Mouse (Mus musculus) adrenal gland (tissue): ENCODE measurements around the gene Zc3h14.

Source experiments
- intact Hi-C: fragments of 180-260 bp; cut with DNase I; formaldehyde crosslinking; loops from one replicate; pipeline ENCODE4 v1.15.1; 2025

Gene Zc3h14

DNA sequence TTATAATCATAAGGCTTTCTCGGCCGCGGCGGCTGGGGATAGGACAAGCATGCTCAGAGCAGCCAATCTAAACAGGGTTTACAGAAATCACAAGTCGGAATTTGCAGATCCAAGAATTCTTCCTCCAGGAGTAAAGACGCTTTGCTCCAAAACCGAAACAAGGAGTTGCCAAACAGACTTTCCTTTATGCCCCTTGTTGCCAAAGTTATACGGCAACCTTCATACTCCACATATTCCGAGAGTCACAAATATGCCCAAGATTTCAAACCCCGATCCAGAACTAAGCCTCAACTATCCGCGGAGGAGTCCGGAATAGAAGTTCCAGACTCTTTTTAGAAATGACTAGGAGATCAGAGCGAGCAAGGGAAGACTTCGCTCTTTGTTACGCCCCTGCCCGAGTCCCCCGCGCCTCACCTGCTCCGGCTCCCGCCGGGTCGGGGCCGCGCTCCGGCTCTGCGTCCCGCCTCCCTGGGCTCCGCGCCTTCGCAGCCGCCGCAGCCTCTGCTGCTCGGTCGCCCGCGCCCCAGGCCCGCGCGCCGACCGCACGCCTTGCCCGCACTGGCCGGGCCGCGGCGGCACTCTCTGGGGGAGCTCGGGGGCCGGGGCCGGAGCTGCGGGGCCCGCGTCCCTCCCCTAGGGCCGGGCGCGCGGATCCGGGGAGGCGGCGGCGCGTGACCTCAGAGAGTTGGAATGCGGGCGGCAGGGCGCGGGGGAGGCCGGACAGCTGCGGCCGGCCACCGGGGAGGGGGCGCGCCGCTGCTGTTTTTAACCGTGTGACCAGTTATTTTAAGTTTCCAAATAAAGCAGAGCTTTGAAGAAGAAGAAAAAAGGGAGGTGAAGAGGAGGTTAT, 9.6 kb upstream of the Zc3h14 start, which contains the start of gene Ptpn21:
Ptpn21 (minus strand) TSS at position 455 of the 850 bp plus-strand sequence.
- intact Hi-C loops = no loop called here

GRCm38 (mm10) chr12:98737801-98738350, 8.9 kb upstream of the Zc3h14 start:
- intact Hi-C loops = no loop called here

DNA sequence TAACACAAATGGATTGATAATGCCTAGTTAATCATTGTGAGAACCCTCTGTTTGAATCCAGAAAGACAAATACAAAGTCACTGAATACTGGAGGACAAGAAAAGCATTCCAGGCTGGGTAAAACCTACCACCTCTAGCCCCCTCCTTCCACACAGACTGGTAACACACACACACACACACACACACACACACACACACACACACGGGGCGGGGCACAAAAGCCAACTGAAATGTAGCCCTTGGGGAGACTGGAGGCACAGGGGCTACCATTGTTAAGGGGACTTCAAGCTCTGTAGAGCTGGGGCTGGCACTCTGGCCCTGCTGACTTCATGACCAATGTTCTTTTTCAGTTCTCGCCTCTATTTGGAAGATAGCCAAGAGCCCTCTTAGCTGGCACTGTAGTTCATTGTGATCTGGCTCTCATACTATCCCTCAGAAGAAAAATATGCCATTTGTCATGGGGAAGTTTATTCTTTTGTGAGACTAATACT, 5.7 kb upstream of the Zc3h14 start:
- intact Hi-C loops = no loop called here

DNA sequence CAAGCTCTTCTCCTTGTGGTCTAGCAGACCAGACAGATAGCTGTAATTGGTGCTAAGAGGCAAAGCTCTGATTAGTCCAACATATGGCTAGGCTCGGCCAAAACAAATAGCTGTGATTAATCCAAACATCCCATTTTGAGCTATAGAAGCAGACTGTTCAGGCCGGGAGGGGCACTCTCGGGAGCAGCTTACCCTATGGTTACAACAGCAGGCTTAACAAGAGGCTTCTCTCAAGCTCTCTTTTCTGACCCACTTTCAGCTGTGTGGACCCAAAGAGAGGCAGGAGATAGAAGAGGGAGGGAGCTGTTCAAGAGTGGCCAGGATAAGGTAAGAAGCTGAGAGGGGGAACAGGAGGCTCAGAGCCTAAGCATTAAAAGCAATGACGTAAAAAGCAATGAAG, 1.1 kb upstream of the Zc3h14 start:
- intact Hi-C loops = loop anchor here (5.0 kb wide), 1 partner anchor 73 kb away; no protein-coding TSS in a partner anchor

DNA sequence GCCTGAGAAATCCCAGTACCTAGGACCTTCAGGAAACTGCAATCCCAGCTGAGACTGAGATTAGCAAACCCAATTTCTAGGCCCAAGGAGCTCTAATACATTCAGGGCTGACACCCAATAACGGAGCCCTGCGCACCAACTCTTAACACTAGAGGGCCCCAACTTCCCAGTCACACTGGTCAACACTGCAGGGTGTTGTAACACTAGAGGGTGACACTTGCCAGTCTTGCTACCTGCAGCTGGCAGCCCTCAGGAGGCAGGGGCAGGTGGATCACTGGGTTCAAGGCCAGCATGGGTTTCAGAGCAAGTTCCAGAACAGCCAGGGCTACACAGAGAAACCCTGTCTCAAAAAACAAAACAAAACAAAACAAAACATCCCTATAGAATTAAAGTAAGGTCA, 633 bp upstream of the Zc3h14 start:
- intact Hi-C loops = loop anchor here (5.0 kb wide), 1 partner anchor 74 kb away; no protein-coding TSS in a partner anchor

DNA sequence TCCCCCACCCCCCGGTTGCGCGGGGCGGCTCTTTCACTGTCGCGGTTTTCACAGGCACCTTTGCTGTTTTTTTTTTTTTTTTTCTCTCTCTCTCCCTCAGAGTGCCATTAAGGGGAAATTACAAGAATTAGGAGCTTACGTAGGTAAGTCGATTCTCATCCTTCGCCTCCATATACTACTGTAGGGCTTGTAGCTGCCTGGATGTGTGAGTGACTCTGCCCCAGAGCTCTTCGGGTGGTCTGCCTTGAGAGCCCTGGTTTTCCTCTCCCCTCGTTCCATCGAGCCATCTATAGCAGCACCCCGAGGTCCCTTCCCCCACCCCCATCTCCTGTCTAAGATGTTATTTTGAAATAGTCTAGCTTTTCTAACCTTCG, 603 bp downstream of the Zc3h14 start:
- intact Hi-C loops = loop anchor here (5.0 kb wide), 1 partner anchor 75 kb away; no protein-coding TSS in a partner anchor

- intact Hi-C loops = no loop called here
These were observed 10.9 kb downstream of the Zc3h14 start for GRCm38 (mm10) chr12:98757636-98758035.

DNA sequence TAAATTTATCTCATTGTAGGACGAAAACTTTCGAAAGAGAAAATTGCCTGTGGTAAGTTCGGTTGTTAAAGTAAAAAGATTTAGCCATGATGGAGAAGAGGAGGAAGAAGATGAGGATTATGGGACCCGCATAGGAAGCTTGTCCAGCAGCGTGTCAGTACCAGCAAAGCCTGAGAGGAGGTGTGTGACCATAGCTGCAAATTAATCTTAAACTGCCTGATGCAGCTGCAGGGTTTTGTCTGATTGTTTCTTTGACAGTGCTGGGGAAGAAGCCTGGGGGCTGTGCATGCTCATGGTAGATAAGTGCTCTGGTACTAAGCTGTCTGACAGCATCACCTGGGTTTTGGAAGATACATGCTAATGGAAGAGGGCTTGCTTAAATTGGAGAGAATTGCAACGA, 12.9 kb downstream of the Zc3h14 start:
- intact Hi-C loops = no loop called here

- intact Hi-C loops = no loop called here
These were observed 19.5 kb downstream of the Zc3h14 start for GRCm38 (mm10) chr12:98766241-98766640.

DNA sequence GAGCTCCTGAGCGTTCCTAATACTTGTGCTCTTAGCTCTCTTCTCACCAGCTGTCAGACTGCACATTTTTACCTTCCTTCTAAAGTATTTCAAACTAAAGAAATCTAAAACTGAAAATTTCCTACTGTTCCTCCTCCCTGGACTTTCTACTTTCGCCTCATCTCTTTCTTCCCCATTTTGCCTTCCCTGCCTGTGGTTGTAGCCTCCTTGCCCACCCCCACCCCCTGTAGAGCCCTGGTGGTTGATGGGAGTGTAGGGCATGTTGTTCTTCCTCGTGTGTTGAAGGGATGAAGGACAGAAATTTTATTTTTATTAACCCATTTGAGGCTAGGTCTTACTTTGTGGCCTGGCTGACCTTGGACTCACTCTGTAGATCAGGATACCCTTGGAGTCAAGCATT, 30.7 kb downstream of the Zc3h14 start:
- intact Hi-C loops = no loop called here

DNA sequence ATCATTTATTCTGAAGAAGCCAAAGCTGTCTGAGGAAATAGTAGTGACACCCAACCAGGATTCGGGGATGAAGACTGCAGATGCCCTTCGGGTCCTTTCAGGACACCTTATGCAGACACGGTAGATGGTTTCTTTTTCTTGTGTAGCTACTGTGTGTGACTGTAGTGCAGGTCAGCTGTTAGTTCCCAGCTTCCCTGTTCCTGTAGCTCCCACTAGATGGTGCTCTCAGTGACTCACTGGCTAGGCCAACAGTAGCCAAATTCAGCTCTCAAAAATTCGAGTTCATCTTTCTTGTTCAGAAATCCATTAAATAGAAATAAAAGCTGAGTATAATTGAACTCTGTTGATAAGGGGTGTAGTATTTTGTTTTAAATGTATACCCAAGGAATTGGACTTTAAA, 32.4 kb downstream of the Zc3h14 start:
- intact Hi-C loops = no loop called here

DNA sequence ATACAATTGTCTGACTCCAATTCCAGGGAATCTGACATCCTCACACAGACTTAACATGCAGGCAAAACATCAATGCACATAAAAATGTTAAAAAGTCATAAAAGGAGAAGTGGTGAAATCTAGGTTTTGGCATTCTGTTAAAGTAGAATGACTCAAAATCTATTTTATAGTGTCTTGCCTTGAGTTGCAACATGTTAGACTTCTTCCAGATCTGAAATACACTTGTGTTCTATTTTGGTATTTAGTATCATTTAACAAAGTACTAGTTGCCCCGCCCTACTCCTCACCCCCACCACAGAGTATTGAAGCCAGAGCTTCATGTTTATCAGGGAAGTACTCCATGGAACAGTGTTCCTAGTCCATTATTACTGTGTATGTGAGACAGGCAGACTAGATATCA, 37.5 kb downstream of the Zc3h14 start:
- intact Hi-C loops = no loop called here

DNA sequence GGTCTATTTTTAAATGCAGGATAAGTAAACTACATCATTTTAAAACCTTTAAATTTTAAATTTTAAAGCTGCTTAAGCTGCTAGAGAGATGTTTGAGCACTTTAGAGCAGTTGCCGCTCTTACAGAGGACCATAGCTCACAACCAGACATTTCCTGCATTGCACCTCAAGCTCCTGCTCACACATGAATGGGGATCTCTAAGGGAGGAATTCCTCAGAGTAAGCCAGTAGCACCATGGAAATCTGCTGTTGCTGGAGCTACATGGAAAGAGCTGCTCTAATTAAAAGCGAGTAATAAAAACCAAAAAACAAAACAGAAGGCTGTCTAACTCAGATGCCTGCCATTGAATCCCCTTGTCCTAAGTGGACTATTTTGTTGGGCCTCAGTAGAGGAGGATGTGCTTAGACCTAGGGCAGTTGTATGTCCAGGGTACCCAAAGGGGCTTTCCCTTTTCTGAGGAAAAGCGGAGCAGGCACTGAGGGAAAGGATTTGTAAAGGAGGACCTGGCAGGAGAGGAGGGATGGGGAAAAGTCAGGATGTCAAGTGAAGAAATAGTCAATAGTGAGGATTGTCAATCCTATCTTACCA, 49.1 kb downstream of the Zc3h14 start:
- intact Hi-C loops = no loop called here

DNA sequence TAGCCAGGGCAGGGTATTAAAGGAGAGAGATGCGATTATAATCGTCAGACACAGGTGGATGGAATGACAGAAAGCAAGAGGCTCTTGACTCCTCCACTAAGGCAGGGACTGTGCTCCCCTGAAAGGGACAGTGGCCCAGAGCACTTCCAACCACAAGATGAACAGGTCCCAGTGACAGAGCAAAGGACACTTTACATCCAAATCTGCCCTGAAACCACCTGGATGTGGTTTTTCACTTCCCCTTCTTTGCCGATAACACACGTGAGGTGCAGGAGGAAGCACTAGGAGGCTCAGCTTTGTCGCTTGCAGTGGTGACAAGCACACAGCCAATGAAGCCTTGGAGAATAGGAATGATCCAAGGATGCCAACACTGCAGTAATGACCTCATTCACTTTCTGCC, 53.6 kb downstream of the Zc3h14 start:
- intact Hi-C loops = no loop called here

- intact Hi-C loops = no loop called here
These were observed 55.5 kb downstream of the Zc3h14 start for GRCm38 (mm10) chr12:98802245-98802644.

DNA sequence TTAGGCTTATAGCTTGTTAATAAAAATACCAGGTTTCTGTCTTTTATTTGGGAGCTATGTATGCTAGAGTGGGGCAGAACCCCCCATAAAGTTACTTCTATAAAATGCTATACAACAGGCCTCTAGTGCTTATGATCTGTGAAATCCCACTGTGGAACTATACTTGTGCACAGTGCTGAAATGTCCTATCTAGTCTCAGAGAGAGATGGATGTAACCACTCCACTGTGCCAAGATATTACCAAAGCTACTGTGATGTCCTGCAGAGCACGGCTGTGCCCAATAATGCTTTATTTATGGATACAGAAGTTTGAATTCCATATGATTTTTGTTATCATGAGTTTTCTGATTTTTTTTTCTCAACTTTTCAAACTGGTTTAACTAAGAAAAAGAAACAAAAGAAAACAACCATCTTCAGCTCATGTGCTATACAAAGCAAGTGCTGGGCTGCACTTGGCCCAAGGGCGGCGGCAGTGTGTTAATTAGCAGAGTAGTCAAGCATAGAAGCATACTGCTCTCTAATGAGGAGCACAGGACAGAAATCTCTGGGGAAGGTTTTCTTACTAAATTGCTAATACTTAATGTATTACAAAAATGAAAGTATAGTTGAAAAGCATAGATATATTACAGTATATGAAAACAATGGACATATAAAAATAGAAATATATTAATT, 57.4 kb downstream of the Zc3h14 start:
- intact Hi-C loops = no loop called here

- intact Hi-C loops = no loop called here
These were observed 74.0 kb downstream of the Zc3h14 start for GRCm38 (mm10) chr12:98820781-98821180.

DNA sequence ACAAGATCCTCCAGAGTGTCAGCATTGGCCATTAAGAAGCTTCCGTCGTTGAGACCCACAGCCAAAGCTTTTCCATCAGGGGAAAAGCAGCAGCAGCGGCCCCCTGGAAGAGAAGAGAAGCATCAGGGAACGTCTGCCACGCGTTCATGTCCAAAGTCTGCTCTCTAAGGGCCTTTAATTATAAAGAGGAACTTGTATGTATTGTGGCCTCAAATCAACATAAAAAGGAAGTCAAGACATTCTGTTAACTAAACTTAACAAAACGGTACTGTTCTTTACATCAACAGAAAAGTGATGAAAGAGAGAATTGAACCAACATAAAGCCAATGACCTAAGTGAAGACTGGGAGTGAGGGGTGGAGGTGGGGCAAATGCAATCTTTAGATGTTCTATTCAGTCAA, 84.4 kb downstream of the Zc3h14 start:
- intact Hi-C loops = no loop called here

DNA sequence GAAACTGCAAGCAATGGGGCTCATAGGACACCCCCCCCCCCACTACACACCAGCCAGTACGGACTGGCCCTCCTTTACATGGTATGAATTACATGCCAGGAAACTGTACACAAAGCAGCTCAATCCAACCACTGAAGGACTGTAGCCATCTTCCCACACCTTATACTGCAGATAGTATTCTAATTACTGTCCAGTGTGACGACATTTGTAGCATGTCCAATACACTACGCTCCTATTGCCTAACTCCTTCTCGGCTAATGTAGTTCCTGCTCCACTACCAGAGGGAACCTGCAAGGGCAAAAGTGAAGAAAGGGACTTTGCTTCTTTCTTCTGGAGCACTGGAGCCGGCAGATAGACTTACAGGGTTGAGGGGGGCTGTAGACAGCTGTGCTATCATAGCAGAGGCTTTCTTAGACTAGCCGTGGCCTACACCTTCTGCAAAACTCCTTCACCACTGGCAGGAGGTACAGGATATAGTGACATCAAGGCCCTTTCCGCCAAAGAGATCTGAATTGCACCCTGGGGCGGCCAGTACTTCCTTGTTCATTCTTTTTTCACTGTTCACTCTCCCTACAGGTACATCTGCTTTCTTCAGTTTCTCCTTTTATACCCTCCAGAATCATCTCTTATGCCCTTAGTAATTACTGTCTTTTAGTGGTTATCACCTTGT, 86.3 kb downstream of the Zc3h14 start:
- intact Hi-C loops = no loop called here

- intact Hi-C loops = no loop called here
These were observed 87.1 kb downstream of the Zc3h14 start for GRCm38 (mm10) chr12:98833901-98834300.

GRCm38 (mm10) chr12:98834879-98835278, 88.1 kb downstream of the Zc3h14 start:
- intact Hi-C loops = no loop called here
